Mouse (Mus musculus): ENCODE data around the gene Gm4792.

GRCm38 (mm10) chr10:94329962-94330361, 31.5 kb upstream of the Gm4792 start:
- TF ChIP-seq CTCF (IDR thresholded peaks at IDR 0.05; ENCODE audit: low read depth) (no peak), EP300 (optimal IDR thresholded peaks at IDR 0.05) (no peak)

Data from stomach, postnatal 0 days (tissue).